Mouse (Mus musculus): ENCODE measurements around the gene Fbxl17. TPM values are rescaled to one million over a fixed set of nuclear protein-coding genes. Genes with fewer than 3 reads are reported as not detected.

Fbxl17 gene
- polyA plus RNA-seq, 1 experiment from 2014 or later = 7.7 TPM

GRCm38 (mm10) chr17:63356202-63356601 is 143.6 kb downstream of the Fbxl17 start:
- H3K9ac ChIP-seq = no peak overlapping the region
- ATAC-seq (ENCODE audit: insufficient number of reproducible peaks, insufficient read depth, low FRiP score, low TSS enrichment, low read depth) = no peak
- WGBS = 67% methylated on average over 3 of the region's 3 CpGs

GRCm38 (mm10) chr17:63352634-63353195 is 147.1 kb downstream of the Fbxl17 start:
- Histone ChIP-seq H3K4me3 (no peak overlapping the region), H3K4me2 (no peak overlapping the region), H3K27ac (no peak overlapping the region), H3K27me3 (no peaks in the 10 kb centered on the region), H3K36me3 (peaks cover 5% of the 10 kb centered on the region; the same call in 1 of the 2 replicates), H3K4me1 (no peaks in the 10 kb centered on the region), H3K9ac (no peak overlapping the region), H3K9me3 (no peaks in the 10 kb centered on the region)
- no peak for ATAC-seq (ENCODE audit: insufficient number of reproducible peaks, insufficient read depth, low FRiP score, low TSS enrichment, low read depth)
- WGBS = 91% methylated on average over 6 of the region's 6 CpGs

More at GRCm38 (mm10) chr17:63356202-63356601, 143.6 kb downstream of the Fbxl17 start:
- H3K27me3 ChIP-seq = no peaks in the 10 kb centered on the region
- no peak overlapping the region for H3K27ac ChIP-seq
- H3K4me3 ChIP-seq = no peak overlapping the region
- H3K9me3 ChIP-seq = no peaks in the 10 kb centered on the region
- no peak overlapping the region for H3K4me2 ChIP-seq
- H3K4me1 ChIP-seq = peaks cover 6% of the 10 kb centered on the region; the same call in 1 of the 2 replicates
- H3K36me3 ChIP-seq = peaks cover 10% of the 10 kb centered on the region; the same call in 1 of the 2 replicates

GRCm38 (mm10) chr17:63351682-63352081 is 148.1 kb downstream of the Fbxl17 start:
- no peak overlapping the region for H3K27ac ChIP-seq
- no peak overlapping the region for H3K4me3 ChIP-seq
- no peak overlapping the region for H3K9ac ChIP-seq
- ATAC-seq (ENCODE audit: insufficient number of reproducible peaks, insufficient read depth, low FRiP score, low TSS enrichment, low read depth) = no peak
- 76% methylated on average over 2 of the region's 2 CpGs for WGBS
- no peaks in the 10 kb centered on the region for H3K27me3 ChIP-seq
- peaks cover 15% of the 10 kb centered on the region for H3K36me3 ChIP-seq
- H3K4me1 ChIP-seq = no peaks in the 10 kb centered on the region
- no peak overlapping the region for H3K4me2 ChIP-seq
- no peaks in the 10 kb centered on the region for H3K9me3 ChIP-seq

GRCm38 (mm10) chr17:63350876-63351509 is 148.8 kb downstream of the Fbxl17 start:
- H3K27ac ChIP-seq = no peak overlapping the region
- WGBS = 66% methylated on average over 4 of the region's 4 CpGs
- no peak overlapping the region for H3K4me3 ChIP-seq
- peaks cover 15% of the 10 kb centered on the region for H3K36me3 ChIP-seq
- no peaks in the 10 kb centered on the region for H3K4me1 ChIP-seq
- no peak overlapping the region for H3K4me2 ChIP-seq
- H3K9me3 ChIP-seq = no peaks in the 10 kb centered on the region
- no peak for ATAC-seq (ENCODE audit: insufficient number of reproducible peaks, insufficient read depth, low FRiP score, low TSS enrichment, low read depth)
- H3K9ac ChIP-seq = no peak overlapping the region
- H3K27me3 ChIP-seq = no peaks in the 10 kb centered on the region

GRCm38 (mm10) chr17:63344101-63344500 is 155.7 kb downstream of the Fbxl17 start:
- Histone ChIP-seq H3K27me3 (no peaks in the 10 kb centered on the region), H3K36me3 (peaks cover 15% of the 10 kb centered on the region), H3K27ac (no peak overlapping the region), H3K4me3 (no peak overlapping the region), H3K4me1 (peaks cover 6% of the 10 kb centered on the region), H3K9me3 (no peaks in the 10 kb centered on the region), H3K4me2 (no peak overlapping the region), H3K9ac (no peak overlapping the region)
- 67% methylated on average over 5 of the region's 5 CpGs for WGBS
- no peak for ATAC-seq (ENCODE audit: insufficient number of reproducible peaks, insufficient read depth, low FRiP score, low TSS enrichment, low read depth)

GRCm38 (mm10) chr17:63343076-63343475 is 156.7 kb downstream of the Fbxl17 start:
- Histone ChIP-seq H3K27me3 (no peaks in the 10 kb centered on the region), H3K4me3 (no peak overlapping the region), H3K27ac (no peak overlapping the region), H3K4me2 (no peak overlapping the region), H3K9me3 (no peaks in the 10 kb centered on the region), H3K9ac (no peak overlapping the region), H3K4me1 (peaks cover 6% of the 10 kb centered on the region), H3K36me3 (peaks cover 15% of the 10 kb centered on the region)
- ATAC-seq (ENCODE audit: insufficient number of reproducible peaks, insufficient read depth, low FRiP score, low TSS enrichment, low read depth) = no peak
- WGBS = 80% methylated on average over 4 of the region's 4 CpGs

GRCm38 (mm10) chr17:63342440-63342839 is 157.4 kb downstream of the Fbxl17 start:
- WGBS = 75% methylated on average over 11 of the region's 11 CpGs
- ATAC-seq (ENCODE audit: insufficient number of reproducible peaks, insufficient read depth, low FRiP score, low TSS enrichment, low read depth) = no peak
- no peak overlapping the region for H3K4me2 ChIP-seq

GRCm38 (mm10) chr17:63341203-63341602 is 158.6 kb downstream of the Fbxl17 start:
- no peak overlapping the region for H3K27ac ChIP-seq
- H3K9me3 ChIP-seq = no peaks in the 10 kb centered on the region
- H3K9ac ChIP-seq = no peak overlapping the region
- 85% methylated on average over 3 of the region's 3 CpGs for WGBS
- no peak overlapping the region for H3K4me2 ChIP-seq
- no peaks in the 10 kb centered on the region for H3K27me3 ChIP-seq
- no peak for ATAC-seq (ENCODE audit: insufficient number of reproducible peaks, insufficient read depth, low FRiP score, low TSS enrichment, low read depth)
- H3K4me1 ChIP-seq = peaks cover 6% of the 10 kb centered on the region
- H3K4me3 ChIP-seq = no peak overlapping the region
- H3K36me3 ChIP-seq = no peaks in the 10 kb centered on the region

More at GRCm38 (mm10) chr17:63342440-63342839, 157.4 kb downstream of the Fbxl17 start:
- Histone ChIP-seq H3K4me3 (no peak overlapping the region), H3K9ac (no peak overlapping the region), H3K9me3 (no peaks in the 10 kb centered on the region), H3K27ac (no peak overlapping the region), H3K4me1 (peaks cover 6% of the 10 kb centered on the region), H3K36me3 (peaks cover 11% of the 10 kb centered on the region), H3K27me3 (no peaks in the 10 kb centered on the region)

- Histone ChIP-seq H3K36me3 (no peaks in the 10 kb centered on the region), H3K9ac (no peak overlapping the region), H3K4me2 (no peak overlapping the region), H3K27me3 (no peaks in the 10 kb centered on the region), H3K4me3 (no peak overlapping the region), H3K27ac (no peak overlapping the region), H3K4me1 (peaks cover 10% of the 10 kb centered on the region), H3K9me3 (no peaks in the 10 kb centered on the region)
- ATAC-seq (ENCODE audit: insufficient number of reproducible peaks, insufficient read depth, low FRiP score, low TSS enrichment, low read depth) = no peak
- 87% methylated on average over 2 of the region's 2 CpGs for WGBS
These were observed 170.9 kb downstream of the Fbxl17 start for GRCm38 (mm10) chr17:63328888-63329287.

- H3K36me3 ChIP-seq = no peaks in the 10 kb centered on the region
- peaks cover 16% of the 10 kb centered on the region for H3K4me1 ChIP-seq
- H3K27ac ChIP-seq = no peak overlapping the region
- H3K4me3 ChIP-seq = no peak overlapping the region
- ATAC-seq (ENCODE audit: insufficient number of reproducible peaks, insufficient read depth, low FRiP score, low TSS enrichment, low read depth) = no peak
- no peaks in the 10 kb centered on the region for H3K9me3 ChIP-seq
- WGBS = 64% methylated on average over 5 of the region's 5 CpGs
- H3K9ac ChIP-seq = no peak overlapping the region
- no peak overlapping the region for H3K4me2 ChIP-seq
- H3K27me3 ChIP-seq = no peaks in the 10 kb centered on the region
These were observed 173.6 kb downstream of the Fbxl17 start for GRCm38 (mm10) chr17:63326227-63326626.

GRCm38 (mm10) chr17:63324672-63325071 is 175.1 kb downstream of the Fbxl17 start:
- Histone ChIP-seq H3K36me3 (no peaks in the 10 kb centered on the region), H3K27ac (no peak overlapping the region), H3K27me3 (no peaks in the 10 kb centered on the region), H3K4me2 (no peak overlapping the region), H3K9ac (no peak overlapping the region), H3K4me1 (peaks cover 19% of the 10 kb centered on the region), H3K9me3 (no peaks in the 10 kb centered on the region), H3K4me3 (no peak overlapping the region)
- ATAC-seq (ENCODE audit: insufficient number of reproducible peaks, insufficient read depth, low FRiP score, low TSS enrichment, low read depth) = no peak
- WGBS = 95% methylated on average over 2 of the region's 2 CpGs

GRCm38 (mm10) chr17:63324039-63324438 is 175.8 kb downstream of the Fbxl17 start:
- ATAC-seq (ENCODE audit: insufficient number of reproducible peaks, insufficient read depth, low FRiP score, low TSS enrichment, low read depth) = no peak
- Histone ChIP-seq H3K27ac (no peak overlapping the region), H3K4me2 (no peak overlapping the region), H3K4me3 (no peak overlapping the region), H3K36me3 (no peaks in the 10 kb centered on the region), H3K9ac (no peak overlapping the region), H3K9me3 (no peaks in the 10 kb centered on the region), H3K4me1 (peaks cover 19% of the 10 kb centered on the region), H3K27me3 (no peaks in the 10 kb centered on the region)
- whole genome bisulfite sequencing = 30% methylated on average over 2 of the region's 2 CpGs

Data from embryonic facial prominence, embryonic 13.5 days (tissue).